Mouse (Mus musculus) testis, adult 2 months (tissue): ENCODE measurements at regions not wholly inside any gene's neighbourhood (a gene's known extent, or its start where the extent isn't known, plus 50 kb on each side); places are given as distances from the start of the nearest gene placed in this dataset.

ENCODE experiments used
- H3K27ac ChIP-seq: fragments of 200-500 bp; 2 replicates; pipeline ENCODE4 v1.5.1; 2012; ENCODE audit warnings: low read depth, low read length; ENCODE audit not compliant: control insufficient read depth, insufficient read depth
- H3K27me3 ChIP-seq: fragments of 200-500 bp; 2 replicates; pipeline ENCODE4 v1.6.1; 2012; ENCODE audit warnings: mild to moderate bottlenecking, low read length, moderate library complexity; ENCODE audit not compliant: control insufficient read depth, insufficient read depth
- H3K36me3 ChIP-seq: fragments of 200-500 bp; 2 replicates; pipeline ENCODE4 v1.6.1; 2012; ENCODE audit warnings: mild to moderate bottlenecking, low read length; ENCODE audit not compliant: control insufficient read depth, insufficient read depth
- H3K4me1 ChIP-seq: fragments of 200-500 bp; 2 replicates; pipeline ENCODE4 v1.6.1; 2012; ENCODE audit warnings: low read length; ENCODE audit not compliant: control insufficient read depth, insufficient read depth
- H3K4me3 ChIP-seq: fragments of 200-500 bp; 2 replicates; pipeline ENCODE4 v1.5.1; 2012; ENCODE audit warnings: low read depth, mild to moderate bottlenecking, low read length, moderate library complexity, mixed read lengths; ENCODE audit not compliant: control insufficient read depth
- CTCF ChIP-seq: fragments of 200-500 bp; IDR thresholded peaks from 2 replicates; pipeline ENCODE4 v1.5.1; 2012; ENCODE audit warnings: low read depth, mild to moderate bottlenecking, inconsistent platforms, low read length, moderate library complexity; ENCODE audit not compliant: control insufficient read depth, insufficient read depth, insufficient replicate concordance
- POLR2A ChIP-seq: fragments of 200-500 bp; IDR thresholded peaks from 2 replicates; pipeline ENCODE4 v1.6.1; 2012; ENCODE audit warnings: low read depth, mild to moderate bottlenecking, inconsistent platforms, low read length, moderate library complexity; ENCODE audit not compliant: control insufficient read depth

- H3K4me3 ChIP-seq, result no peak overlapping the region
- no peaks in the 10 kb centered on the region for H3K4me1 ChIP-seq
- no peaks in the 10 kb centered on the region for H3K27me3 ChIP-seq
- H3K36me3 ChIP-seq, result no peaks in the 10 kb centered on the region
- TF ChIP-seq POLR2A (no peak), CTCF (no peak)
- H3K27ac ChIP-seq, result no peak overlapping the region
Observed at GRCm38 (mm10) chr6:31927181-31927580, 122.9 kb upstream of the 1700012A03Rik start.

GRCm38 (mm10) chr6:31924669-31925046, 125.4 kb upstream of the 1700012A03Rik start:
- no peaks in the 10 kb centered on the region for H3K27me3 ChIP-seq
- H3K27ac ChIP-seq, result no peak overlapping the region
- no peak overlapping the region for H3K4me3 ChIP-seq
- H3K4me1 ChIP-seq, result no peaks in the 10 kb centered on the region
- TF ChIP-seq POLR2A (no peak), CTCF (no peak)
- H3K36me3 ChIP-seq, result no peaks in the 10 kb centered on the region

GRCm38 (mm10) chr6:31923951-31924668, 125.9 kb upstream of the 1700012A03Rik start:
- TF ChIP-seq POLR2A (no peak), CTCF (no peak)
- Histone ChIP-seq H3K27ac (no peak overlapping the region), H3K4me3 (no peak overlapping the region), H3K36me3 (no peaks in the 10 kb centered on the region), H3K27me3 (no peaks in the 10 kb centered on the region), H3K4me1 (no peaks in the 10 kb centered on the region)

- TF ChIP-seq POLR2A (no peak), CTCF (no peak)
- Histone ChIP-seq H3K27me3 (no peaks in the 10 kb centered on the region), H3K36me3 (no peaks in the 10 kb centered on the region), H3K27ac (no peak overlapping the region), H3K4me3 (no peak overlapping the region), H3K4me1 (no peaks in the 10 kb centered on the region)
Observed at GRCm38 (mm10) chr6:31921561-31922152, 128.4 kb upstream of the 1700012A03Rik start.

- H3K4me1 ChIP-seq, result no peaks in the 10 kb centered on the region
- no peak overlapping the region for H3K4me3 ChIP-seq
- no peaks in the 10 kb centered on the region for H3K27me3 ChIP-seq
- TF ChIP-seq POLR2A (no peak), CTCF (no peak)
- no peaks in the 10 kb centered on the region for H3K36me3 ChIP-seq
- H3K27ac ChIP-seq, result no peak overlapping the region
Observed at GRCm38 (mm10) chr6:31917411-31918131, 132.5 kb upstream of the 1700012A03Rik start.

GRCm38 (mm10) chr6:31901791-31902190, 148.3 kb upstream of the 1700012A03Rik start:
- Histone ChIP-seq H3K4me1 (no peaks in the 10 kb centered on the region), H3K36me3 (no peaks in the 10 kb centered on the region), H3K27me3 (no peaks in the 10 kb centered on the region), H3K27ac (no peak overlapping the region), H3K4me3 (no peak overlapping the region)
- no peak for TF ChIP-seq POLR2A
- no peak for TF ChIP-seq CTCF

GRCm38 (mm10) chr6:31899055-31899454, 151.0 kb upstream of the 1700012A03Rik start:
- Histone ChIP-seq H3K36me3 (no peaks in the 10 kb centered on the region), H3K4me1 (no peaks in the 10 kb centered on the region), H3K27me3 (no peaks in the 10 kb centered on the region), H3K27ac (no peak overlapping the region), H3K4me3 (no peak overlapping the region)
- TF ChIP-seq POLR2A (no peak), CTCF (no peak)
